Mouse (Mus musculus) testis, adult 2 months (tissue): Measurements from ENCODE around the gene Golga4.

Source experiments
- CTCF ChIP-seq: fragments of 200-500 bp; IDR thresholded peaks from 2 replicates; pipeline ENCODE4 v1.5.1; 2012; ENCODE audit warnings: low read depth, mild to moderate bottlenecking, inconsistent platforms, low read length, moderate library complexity; ENCODE audit not compliant: control insufficient read depth, insufficient read depth, insufficient replicate concordance
- POLR2A ChIP-seq: fragments of 200-500 bp; IDR thresholded peaks from 2 replicates; pipeline ENCODE4 v1.6.1; 2012; ENCODE audit warnings: low read depth, mild to moderate bottlenecking, inconsistent platforms, low read length, moderate library complexity; ENCODE audit not compliant: control insufficient read depth

- TF ChIP-seq POLR2A (no peak), CTCF (no peak)
These were observed 19.0 kb upstream of the Golga4 start for GRCm38 (mm10) chr9:118487096-118487395.
